Mouse (Mus musculus) small intestine, adult 2 months (tissue): ENCODE measurements at regions not wholly inside any gene's neighbourhood (a gene's known extent, or its start where the extent isn't known, plus 50 kb on each side); places are given as distances from the start of the nearest gene placed in this dataset.

ENCODE experiments used
- CTCF ChIP-seq: fragments of 200-500 bp; IDR thresholded peaks from 2 replicates; pipeline ENCODE4 v1.5.1; 2012; ENCODE audit warnings: low read depth, mild to moderate bottlenecking, control low read depth, inconsistent platforms, low read length, moderate library complexity, mixed read lengths; ENCODE audit not compliant: insufficient replicate concordance, insufficient read length; ENCODE audit errors: extremely low read depth
- POLR2A ChIP-seq: fragments of 200-500 bp; IDR thresholded peaks from 2 replicates; pipeline ENCODE4 v1.6.1; 2012; ENCODE audit warnings: low read depth, mild to moderate bottlenecking, control low read depth, inconsistent platforms, low read length, moderate library complexity

DNA sequence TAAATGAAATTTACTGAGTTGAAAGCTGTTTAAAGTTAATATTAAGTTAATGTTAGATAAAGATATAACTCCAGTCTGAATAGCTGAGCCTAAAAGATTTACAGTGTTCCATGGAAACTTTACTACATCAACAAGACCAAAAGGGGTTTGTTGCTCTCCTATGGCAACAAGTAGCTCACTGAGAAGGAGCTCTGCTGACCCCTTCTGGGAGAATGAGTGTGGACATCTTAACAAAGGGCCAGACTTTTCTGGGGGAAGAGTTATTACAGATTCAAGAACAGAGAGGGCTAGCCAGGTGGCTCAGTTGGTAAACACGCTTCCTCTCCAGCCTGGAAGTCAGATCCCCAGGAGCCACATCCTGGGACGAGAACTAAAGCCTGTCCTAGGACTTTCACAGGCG lies 54.5 kb upstream of the Otud4 start:
- TF ChIP-seq CTCF (no peak), POLR2A (no peak)
